Mouse (Mus musculus): Measurements from ENCODE around the gene Pdgfa. TPM values are rescaled to one million over a fixed set of nuclear protein-coding genes. Genes with fewer than 3 reads are reported as not detected.

Gene Pdgfa
- total RNA-seq, 2 experiments from 2014 or later = 31.1 to 34.3 TPM

GRCm38 (mm10) chr5:138994786-138995720 lies 2.1 kb downstream of the Pdgfa start:
- peak; percentile 89 to 93 for DNase-seq

GRCm38 (mm10) chr5:138994108-138994785 lies 2.9 kb downstream of the Pdgfa start:
- peak; percentile 49 to 64 for DNase-seq

- DNase-seq = peak in 1 of 2 experiments; percentile 36
Observed at GRCm38 (mm10) chr5:138993371-138994107, 3.6 kb downstream of the Pdgfa start.

- DNase-seq = peak; percentile 76 to 79
Observed at GRCm38 (mm10) chr5:138992611-138993370, 4.4 kb downstream of the Pdgfa start.

GRCm38 (mm10) chr5:138991734-138992133 lies 5.4 kb downstream of the Pdgfa start:
- DNase-seq = no peak

GRCm38 (mm10) chr5:138990659-138991380 lies 6.3 kb downstream of the Pdgfa start:
- DNase-seq = peak; percentile 66 to 79

- peak in 1 of 2 experiments; percentile 19 for DNase-seq
Observed at GRCm38 (mm10) chr5:138989567-138989966, 7.6 kb downstream of the Pdgfa start.

GRCm38 (mm10) chr5:138988764-138989163 lies 8.4 kb downstream of the Pdgfa start:
- peak; percentile 82 to 87 for DNase-seq

GRCm38 (mm10) chr5:138987994-138988393 lies 9.2 kb downstream of the Pdgfa start:
- no peak for DNase-seq

GRCm38 (mm10) chr5:138981921-138982320 lies 15.2 kb downstream of the Pdgfa start:
- no peak for DNase-seq

GRCm38 (mm10) chr5:138980608-138981007 lies 16.6 kb downstream of the Pdgfa start:
- no peak for DNase-seq

- no peak for DNase-seq
Observed at GRCm38 (mm10) chr5:138979840-138980239, 17.3 kb downstream of the Pdgfa start.

- DNase-seq = no peak
Observed at GRCm38 (mm10) chr5:138977759-138978158, 19.4 kb downstream of the Pdgfa start.

- no peak for DNase-seq
Observed at GRCm38 (mm10) chr5:138974911-138975485, 22.2 kb downstream of the Pdgfa start.

GRCm38 (mm10) chr5:138973480-138973879 lies 23.7 kb downstream of the Pdgfa start:
- DNase-seq = no peak

- no peak for DNase-seq
Observed at GRCm38 (mm10) chr5:138971405-138971804, 25.8 kb downstream of the Pdgfa start.

GRCm38 (mm10) chr5:138970056-138970490 lies 27.1 kb downstream of the Pdgfa start:
- DNase-seq = peak; percentile 42 to 67

GRCm38 (mm10) chr5:138966033-138966724 lies 31.0 kb downstream of the Pdgfa start:
- DNase-seq = no peak

GRCm38 (mm10) chr5:138965590-138965989 lies 31.6 kb downstream of the Pdgfa start:
- DNase-seq = no peak

- DNase-seq = no peak
Observed at GRCm38 (mm10) chr5:138956427-138956833, 40.7 kb downstream of the Pdgfa start.

All from adrenal gland, postnatal 36 days (tissue).